19 mouse cellular contexts compared by ENCODE assay signal in the genomic region with DNA sequence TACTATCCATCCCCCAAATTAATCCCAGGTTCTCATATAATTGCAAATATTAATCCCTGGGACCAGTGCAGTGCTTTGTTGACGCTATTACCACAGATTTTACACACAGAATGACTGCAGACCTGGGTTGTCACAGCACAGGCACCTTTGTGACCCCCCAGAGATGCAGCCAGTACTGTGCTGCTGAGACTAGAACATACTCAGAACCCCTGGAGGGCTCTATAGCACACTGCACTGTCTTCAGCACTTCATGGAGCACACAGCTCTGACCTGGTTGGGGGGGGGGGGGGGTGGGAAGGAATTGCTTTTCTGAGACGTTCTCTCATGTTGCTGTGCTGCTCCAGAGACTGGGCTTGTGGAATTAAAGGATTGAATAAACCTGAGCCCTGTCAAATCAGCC.
DNase-seq lines count a peak whose midpoint lies in the region; ATAC-seq lines count a peak whose summit lies in the region.
"Had no signal": no experiment of that assay in that cellular context is flagged by ENCODE, and none has a peak within 500 bp of the region (broad histone marks: within the 10 kb centered on the region; RNA-seq: fewer than 3 reads in every experiment).

No protein-coding gene starts in this region.

- H3K4me2 ChIP-seq in embryonic facial prominence, embryonic 12.5 days (replicated peaks) = no peak overlapping the region
- no peak overlapping the region for H3K4me2 ChIP-seq in midbrain, embryonic 11.5 days
- no peak overlapping the region for H3K4me2 ChIP-seq in midbrain, embryonic 15.5 days
- H3K4me2 ChIP-seq in midbrain, embryonic 16.5 days (ENCODE audit: low read length) = no peak overlapping the region
- H3K4me2 ChIP-seq in neural tube, embryonic 14.5 days (ENCODE audit: low read depth, low read length) = no peak overlapping the region
- H3K4me2 ChIP-seq: heart, embryonic 13.5 days; hindbrain, embryonic 13.5 days had no signal

- no peaks in the 10 kb centered on the region for H3K36me3 ChIP-seq in embryonic facial prominence, embryonic 12.5 days
- H3K36me3 ChIP-seq in embryonic facial prominence, embryonic 10.5 days (replicated peaks) = no peaks in the 10 kb centered on the region
- no peaks in the 10 kb centered on the region for H3K36me3 ChIP-seq in midbrain, embryonic 11.5 days (ENCODE audit: control insufficient read depth, insufficient read depth, low read length)
- H3K36me3 ChIP-seq in midbrain, embryonic 15.5 days (replicated peaks) = no peaks in the 10 kb centered on the region
- no peaks in the 10 kb centered on the region for H3K36me3 ChIP-seq in midbrain, embryonic 16.5 days (ENCODE audit: control insufficient read depth, insufficient read depth, low read length)
- H3K36me3 ChIP-seq in neural tube, embryonic 14.5 days (ENCODE audit: control insufficient read depth, insufficient read depth, low read length) = no peaks in the 10 kb centered on the region
- H3K36me3 ChIP-seq: G1E; heart, embryonic 13.5 days; hindbrain, embryonic 13.5 days had no signal

- no peak overlapping the region for H3K9ac ChIP-seq in embryonic facial prominence, embryonic 12.5 days
- no peak overlapping the region for H3K9ac ChIP-seq in midbrain, embryonic 11.5 days (ENCODE audit: low read length)
- no peak overlapping the region for H3K9ac ChIP-seq in midbrain, embryonic 15.5 days
- no peak overlapping the region for H3K9ac ChIP-seq in midbrain, embryonic 16.5 days (ENCODE audit: low read depth, low read length)
- H3K9ac ChIP-seq in neural tube, embryonic 14.5 days (replicated peaks; ENCODE audit: low read depth, low read length) = no peak overlapping the region
- H3K9ac ChIP-seq: heart, embryonic 13.5 days; hindbrain, embryonic 13.5 days had no signal

- DNase-seq in embryonic facial prominence, embryonic 10.5 days (ENCODE audit: low spot score) = no peak
- DNase-seq in midbrain, embryonic 11.5 days (ENCODE audit: low spot score, missing footprints) = no peak
- no peak for DNase-seq in urinary bladder, postnatal 25 days (ENCODE audit: low spot score)
- DNase-seq: adrenal gland, adult 8-10 months; adrenal gland, postnatal 36 days; B cell, adult 2 months; cerebellum, adult 2 months; gastrocnemius, postnatal 36 days; heart, adult 11 months; heart, postnatal 36 days had no signal

- H3K27me3 ChIP-seq in embryonic facial prominence, embryonic 12.5 days = no peaks in the 10 kb centered on the region
- H3K27me3 ChIP-seq in embryonic facial prominence, embryonic 10.5 days (replicated peaks; ENCODE audit: low read depth, poor library complexity, severe bottlenecking) = no peaks in the 10 kb centered on the region
- no peaks in the 10 kb centered on the region for H3K27me3 ChIP-seq in midbrain, embryonic 11.5 days (ENCODE audit: control insufficient read depth, insufficient read depth, low read length)
- no peaks in the 10 kb centered on the region for H3K27me3 ChIP-seq in midbrain, embryonic 15.5 days (replicated peaks)
- no peaks in the 10 kb centered on the region for H3K27me3 ChIP-seq in midbrain, embryonic 16.5 days (ENCODE audit: control insufficient read depth, insufficient read depth, low read depth, low read length)
- H3K27me3 ChIP-seq in neural tube, embryonic 14.5 days (ENCODE audit: control insufficient read depth, insufficient read depth, low read length) = no peaks in the 10 kb centered on the region
- H3K27me3 ChIP-seq: heart, embryonic 13.5 days; hindbrain, embryonic 13.5 days had no signal

- 45% methylated on average over 2 of the region's 2 CpGs for WGBS in embryonic facial prominence, embryonic 12.5 days
- 54% methylated on average over 2 of the region's 2 CpGs for WGBS in embryonic facial prominence, embryonic 10.5 days
- 43% methylated on average over 2 of the region's 2 CpGs for WGBS in midbrain, embryonic 11.5 days
- 32% methylated on average over 2 of the region's 2 CpGs for WGBS in midbrain, embryonic 15.5 days
- WGBS in midbrain, embryonic 16.5 days = 37% methylated on average over 2 of the region's 2 CpGs
- 34% methylated on average over 2 of the region's 2 CpGs for WGBS in neural tube, embryonic 14.5 days

- peak; percentile 67; the same call in 1 of the 2 replicates for ATAC-seq in embryonic facial prominence, embryonic 12.5 days (ENCODE audit: insufficient number of reproducible peaks, insufficient read depth, low FRiP score, low TSS enrichment)
- peak; percentile 64; the same call in 1 of the 2 replicates for ATAC-seq in midbrain, embryonic 11.5 days (ENCODE audit: low FRiP score)
- ATAC-seq in midbrain, embryonic 15.5 days (replicated peaks) = no peak
- ATAC-seq in midbrain, embryonic 16.5 days = peak; percentile 62
- ATAC-seq in neural tube, embryonic 14.5 days (ENCODE audit: low read depth) = peak; percentile 82; the same call in 1 of the 2 replicates
- ATAC-seq: CD4-positive, CD25-positive, alpha-beta regulatory T cell, adult 4 months; forebrain, embryonic 14.5 days had no signal

- H3K9me3 ChIP-seq in embryonic facial prominence, embryonic 12.5 days = no peaks in the 10 kb centered on the region
- no peaks in the 10 kb centered on the region for H3K9me3 ChIP-seq in embryonic facial prominence, embryonic 10.5 days
- H3K9me3 ChIP-seq in midbrain, embryonic 11.5 days (ENCODE audit: control insufficient read depth, low read length) = no peaks in the 10 kb centered on the region
- H3K9me3 ChIP-seq in midbrain, embryonic 15.5 days = no peaks in the 10 kb centered on the region
- H3K9me3 ChIP-seq in midbrain, embryonic 16.5 days (replicated peaks; ENCODE audit: control insufficient read depth, low read length, poor library complexity, severe bottlenecking) = no peaks in the 10 kb centered on the region
- H3K9me3 ChIP-seq in neural tube, embryonic 14.5 days (ENCODE audit: control insufficient read depth, low read length) = no peaks in the 10 kb centered on the region
- H3K9me3 ChIP-seq: G1E; heart, embryonic 13.5 days; hindbrain, embryonic 13.5 days had no signal

- H3K4me3 ChIP-seq in embryonic facial prominence, embryonic 12.5 days = no peak overlapping the region
- no peak overlapping the region for H3K4me3 ChIP-seq in embryonic facial prominence, embryonic 10.5 days
- no peak overlapping the region for H3K4me3 ChIP-seq in midbrain, embryonic 11.5 days (ENCODE audit: low read depth, low read length)
- H3K4me3 ChIP-seq in midbrain, embryonic 15.5 days = no peak overlapping the region
- H3K4me3 ChIP-seq in midbrain, embryonic 16.5 days (ENCODE audit: low read depth, low read length) = no peak overlapping the region
- H3K4me3 ChIP-seq in neural tube, embryonic 14.5 days (ENCODE audit: low read depth, low read length) = no peak overlapping the region
- H3K4me3 ChIP-seq: heart, embryonic 13.5 days; hindbrain, embryonic 13.5 days had no signal

- H3K27ac ChIP-seq in embryonic facial prominence, embryonic 12.5 days = no peak overlapping the region
- H3K27ac ChIP-seq in embryonic facial prominence, embryonic 10.5 days (replicated peaks) = no peak overlapping the region
- H3K27ac ChIP-seq in midbrain, embryonic 11.5 days (ENCODE audit: low read depth, low read length) = no peak overlapping the region
- H3K27ac ChIP-seq in midbrain, embryonic 15.5 days = no peak overlapping the region
- H3K27ac ChIP-seq in midbrain, embryonic 16.5 days (ENCODE audit: low read length) = no peak overlapping the region
- H3K27ac ChIP-seq in neural tube, embryonic 14.5 days (ENCODE audit: low read depth, low read length) = no peak overlapping the region
- H3K27ac ChIP-seq: heart, embryonic 13.5 days; hindbrain, embryonic 13.5 days had no signal

- H3K4me1 ChIP-seq in embryonic facial prominence, embryonic 12.5 days = no peaks in the 10 kb centered on the region
- H3K4me1 ChIP-seq in embryonic facial prominence, embryonic 10.5 days = no peaks in the 10 kb centered on the region
- no peaks in the 10 kb centered on the region for H3K4me1 ChIP-seq in midbrain, embryonic 11.5 days (ENCODE audit: control insufficient read depth, insufficient read depth, low read length)
- no peaks in the 10 kb centered on the region for H3K4me1 ChIP-seq in midbrain, embryonic 15.5 days
- no peaks in the 10 kb centered on the region for H3K4me1 ChIP-seq in midbrain, embryonic 16.5 days (ENCODE audit: control insufficient read depth, insufficient read depth, low read length)
- H3K4me1 ChIP-seq in neural tube, embryonic 14.5 days (ENCODE audit: control insufficient read depth, insufficient read depth, low read length) = no peaks in the 10 kb centered on the region
- H3K4me1 ChIP-seq: heart, embryonic 13.5 days had no signal
